Mouse (Mus musculus) heart, postnatal 10 days (tissue): ENCODE results near the gene Hoxa3. TPM values are rescaled to one million over a fixed set of nuclear protein-coding genes. Genes with fewer than 3 reads are reported as not detected.

ENCODE experiments used
- DNase-seq, 2 experiments: peaks; one replicate each; pipeline ENCODE4 v3.0.0; 2021
- intact Hi-C: fragments of 180-260 bp; cut with DNase I; formaldehyde crosslinking; loops from one replicate; pipeline ENCODE4 v1.15.1; 2025
- total RNA-seq, 2 experiments: library from RNA; stranded (reverse); gene quantifications; 2 replicates each; pipeline ENCODE4 v1.2.3; 2021

Hoxa3 gene
- total RNA-seq, 2 experiments from 2014 or later: 1.5 TPM

DNA sequence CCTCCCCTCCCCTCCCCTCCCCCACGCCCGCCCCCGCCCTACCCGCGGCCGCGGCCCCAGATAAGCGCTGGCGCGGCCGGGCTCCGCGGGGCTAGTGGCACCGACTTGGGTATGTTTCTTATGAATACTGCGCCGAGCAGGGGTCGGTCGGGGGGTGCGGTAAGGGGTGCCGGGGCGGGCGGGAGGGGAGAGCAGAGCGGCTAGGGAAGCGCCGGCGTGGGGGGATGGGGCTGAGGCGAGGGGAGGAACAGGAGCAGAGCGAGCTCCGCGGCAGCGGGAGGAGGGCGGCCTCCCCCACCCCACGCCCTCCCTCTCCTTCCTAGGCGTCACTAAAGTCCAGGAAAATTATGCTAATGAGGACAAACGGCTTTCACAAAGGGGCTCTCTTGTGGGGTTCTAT, 37.3 kb downstream of the Hoxa3 start:
- DNase-seq: no peak
- intact Hi-C loops: no loop called here

- intact Hi-C loops: no loop called here
- no peak for DNase-seq
Measured at GRCm38 (mm10) chr6:52174968-52175751, 38.0 kb downstream of the Hoxa3 start.

- no peak for DNase-seq
- intact Hi-C loops: no loop called here
Measured at GRCm38 (mm10) chr6:52173648-52174047, 39.5 kb downstream of the Hoxa3 start.

GRCm38 (mm10) chr6:52172501-52172900, 40.6 kb downstream of the Hoxa3 start:
- intact Hi-C loops: no loop called here
- DNase-seq: peak; percentile 64 to 69

GRCm38 (mm10) chr6:52171938-52172337, 41.2 kb downstream of the Hoxa3 start:
- intact Hi-C loops: no loop called here
- DNase-seq: no peak

DNA sequence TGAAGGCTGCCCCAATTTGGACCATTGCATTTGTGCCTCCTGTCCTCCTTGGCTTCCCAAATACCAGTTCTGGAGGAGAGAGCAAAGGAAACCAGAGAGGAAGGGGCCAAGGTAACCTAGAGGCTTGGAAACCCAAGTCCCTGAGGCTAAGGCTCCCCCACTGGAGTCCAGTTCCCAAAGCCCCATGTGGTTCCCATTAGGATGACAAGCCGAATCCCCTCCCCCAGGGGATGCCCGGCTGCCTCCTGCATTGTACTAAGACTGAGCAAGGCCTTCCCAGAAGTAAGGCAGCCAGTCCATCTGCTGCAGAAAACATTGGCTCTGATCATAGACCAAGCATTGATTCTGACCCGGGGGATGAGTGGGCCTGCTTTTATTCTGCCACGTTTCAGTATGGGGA, 41.8 kb downstream of the Hoxa3 start:
- intact Hi-C loops: no loop called here
- DNase-seq: no peak

- DNase-seq: no peak
- intact Hi-C loops: no loop called here
Measured at GRCm38 (mm10) chr6:52170898-52171223, 42.3 kb downstream of the Hoxa3 start.

GRCm38 (mm10) chr6:52170166-52170897, 42.8 kb downstream of the Hoxa3 start:
- DNase-seq: no peak
- intact Hi-C loops: no loop called here

DNA sequence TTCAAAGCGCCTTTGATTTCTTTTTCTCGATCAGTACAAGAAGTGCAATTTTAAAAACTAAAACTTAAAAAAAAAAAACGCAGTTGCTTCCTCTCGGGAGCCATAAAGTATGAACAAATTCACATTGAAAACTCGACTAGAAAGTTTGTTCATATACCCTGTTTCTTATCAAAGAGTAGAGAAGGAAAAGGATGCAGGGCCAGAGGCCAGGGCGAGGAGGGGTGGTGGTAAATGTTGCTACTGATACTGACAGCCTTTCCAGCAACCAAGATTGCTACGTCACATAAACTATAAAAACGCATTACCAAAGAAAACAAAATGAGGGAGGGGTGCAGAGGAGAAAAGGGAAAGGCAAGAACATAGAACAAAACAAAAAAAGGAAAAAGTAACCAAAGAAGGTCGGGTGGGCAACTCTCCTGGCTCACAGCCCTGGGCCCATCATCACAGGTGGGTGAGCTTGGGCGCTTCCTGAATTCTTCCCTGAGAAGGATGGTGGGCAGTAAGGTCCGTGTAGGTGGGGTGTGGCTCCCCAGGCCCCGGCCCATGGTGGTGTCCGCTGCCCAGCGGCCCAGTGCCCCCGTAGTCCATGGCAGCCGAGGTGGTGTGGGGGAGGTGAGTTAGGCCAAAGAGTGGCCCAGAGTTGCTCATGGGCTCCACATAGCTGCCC, 43.5 kb downstream of the Hoxa3 start:
- DNase-seq: no peak
- intact Hi-C loops: no loop called here

DNA sequence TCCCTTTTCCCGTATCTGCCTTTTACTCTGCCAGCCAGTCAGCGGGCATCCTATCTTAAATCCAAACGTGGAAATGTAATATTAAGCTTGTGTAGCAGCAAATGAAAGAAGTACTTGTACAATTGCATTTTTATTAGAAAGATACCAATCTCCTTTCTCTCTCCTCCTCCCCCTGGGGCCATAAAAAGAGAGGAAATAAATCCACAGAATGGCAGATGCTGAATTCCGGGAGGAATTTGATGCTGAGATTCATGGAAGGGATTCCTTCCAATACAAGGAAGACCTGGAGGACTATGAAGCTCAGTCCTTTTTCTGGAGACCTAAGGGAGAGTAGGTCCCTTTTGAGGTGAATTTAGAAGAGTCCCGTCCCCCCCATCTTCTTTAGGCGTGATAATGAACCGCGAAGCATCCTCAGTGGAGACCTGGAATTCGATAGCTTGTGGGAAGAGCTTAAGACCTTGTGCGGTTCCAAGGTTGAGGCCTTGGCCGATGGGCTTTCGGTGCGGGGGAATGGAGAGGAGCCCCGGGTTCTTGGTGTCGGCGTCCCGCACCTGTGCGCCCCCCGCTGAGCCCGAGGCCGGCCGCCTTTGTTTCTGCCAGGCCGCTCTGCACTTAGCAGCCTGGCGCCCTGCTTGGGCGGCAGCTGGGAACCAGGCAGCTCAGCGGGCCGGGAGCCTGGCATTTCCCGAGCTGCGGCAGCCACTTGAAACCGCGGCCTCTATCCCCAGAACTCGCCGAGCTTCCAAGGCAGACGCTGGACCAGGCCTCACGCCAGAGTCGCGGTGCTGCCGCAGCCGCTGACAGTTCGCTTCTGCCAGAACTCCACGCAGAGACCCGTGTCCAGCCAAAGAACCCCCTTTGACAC, 44.7 kb downstream of the Hoxa3 start:
- DNase-seq: no peak
- intact Hi-C loops: no loop called here

GRCm38 (mm10) chr6:52167736-52168161, 45.4 kb downstream of the Hoxa3 start:
- intact Hi-C loops: no loop called here
- no peak for DNase-seq

GRCm38 (mm10) chr6:52167176-52167575, 46.0 kb downstream of the Hoxa3 start:
- intact Hi-C loops: no loop called here
- DNase-seq: no peak

DNA sequence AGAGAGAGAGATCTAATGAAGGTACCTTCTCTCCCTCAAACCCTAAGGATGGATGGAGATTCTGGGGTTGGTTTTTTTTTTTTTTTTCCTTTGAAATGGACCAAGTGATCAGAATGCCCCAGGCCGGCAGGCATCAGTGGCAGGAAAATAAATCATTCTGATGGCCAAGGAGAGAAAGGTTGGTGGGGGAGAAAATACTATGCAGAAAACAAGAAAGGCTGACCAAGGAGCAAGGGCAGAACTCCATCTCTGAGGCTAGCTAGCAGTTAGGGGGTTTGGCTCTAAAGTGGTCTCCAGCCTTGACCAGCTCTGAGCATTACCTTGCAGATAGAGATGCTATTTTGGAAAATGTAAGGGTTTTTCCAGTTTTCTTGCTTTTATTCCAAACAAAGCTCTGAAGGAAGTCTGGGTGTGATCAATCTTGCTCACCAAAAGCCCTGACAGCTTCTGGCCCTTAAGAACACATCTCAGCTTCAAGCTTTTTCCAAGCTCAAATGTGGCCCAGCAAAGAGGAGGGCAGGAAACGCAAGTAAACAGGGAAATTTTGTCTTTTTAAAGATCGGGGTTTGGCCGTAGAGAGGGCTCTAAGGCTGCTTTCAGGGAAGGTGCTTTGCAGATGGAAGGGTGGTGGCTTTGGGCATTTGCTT, 46.6 kb downstream of the Hoxa3 start:
- no peak for DNase-seq
- intact Hi-C loops: no loop called here

- intact Hi-C loops: no loop called here
- DNase-seq: no peak
Measured at GRCm38 (mm10) chr6:52165441-52166370, 47.4 kb downstream of the Hoxa3 start.

DNA sequence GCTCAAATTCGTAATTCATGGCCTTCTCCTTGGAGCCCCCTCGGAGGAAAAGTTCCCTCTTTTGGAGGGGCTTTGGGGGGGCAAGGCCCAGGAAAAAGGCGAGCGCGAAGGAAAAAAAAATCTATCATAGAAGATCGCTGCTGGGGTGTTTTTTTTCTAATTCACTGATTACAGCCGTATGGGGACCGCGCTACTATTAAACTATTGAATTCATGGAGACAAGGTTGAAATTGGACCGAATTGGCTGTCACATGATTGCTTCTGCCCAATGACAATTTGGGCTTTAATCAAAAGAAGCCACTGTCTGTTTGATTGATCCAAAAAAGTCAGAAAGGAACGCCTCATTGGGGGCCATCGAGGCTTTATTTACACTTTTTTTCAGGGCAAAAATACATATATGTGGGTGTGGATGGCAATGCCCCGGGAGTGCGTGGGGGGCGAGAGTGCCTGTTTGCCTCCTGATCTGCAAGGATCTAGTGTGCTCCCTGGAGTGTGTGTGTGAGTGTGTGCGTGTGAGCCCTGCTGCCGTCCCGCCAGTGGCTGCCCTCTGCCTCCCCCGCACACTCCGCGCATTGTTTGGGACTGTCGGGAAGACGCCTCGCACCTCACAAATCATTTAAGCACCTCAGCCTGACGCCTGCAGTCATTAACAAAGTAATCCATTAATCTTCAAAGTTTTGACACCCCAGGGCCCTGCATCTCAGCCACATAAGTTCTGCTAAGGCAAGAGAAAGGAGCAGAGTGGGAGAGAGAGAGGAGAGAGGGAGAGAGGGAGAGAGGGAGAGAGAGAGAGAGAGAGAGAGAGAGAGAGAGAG, 48.3 kb downstream of the Hoxa3 start, which contains the start of gene Hoxa2:
Gene Hoxa2 (minus strand): TSS at position 206 of the 815 bp plus-strand sequence.
- DNase-seq: no peak
- intact Hi-C loops: loop anchor here (5.0 kb wide), 2 partner anchors 152 to 993 kb away; no protein-coding TSS in a partner anchor

GRCm38 (mm10) chr6:52164051-52164625, 49.0 kb downstream of the Hoxa3 start:
- no peak for DNase-seq
- intact Hi-C loops: loop anchor here (5.0 kb wide), 2 partner anchors 153 to 992 kb away; no protein-coding TSS in a partner anchor

- no peak for DNase-seq
- intact Hi-C loops: loop anchor here (2.0 to 5.0 kb wide), 3 partner anchors 27 to 991 kb away; partner anchors contain the start of gene Hoxa4
Measured at GRCm38 (mm10) chr6:52163366-52164031, 49.6 kb downstream of the Hoxa3 start.
